Mouse (Mus musculus): Measurements from ENCODE around the gene Lcp2.

- TF ChIP-seq POLR2A (IDR thresholded peaks at IDR 0.05; ENCODE audit: borderline replicate concordance, control insufficient read depth, low read depth, low read length): no peak
- TF ChIP-seq CTCF (IDR thresholded peaks at IDR 0.05; ENCODE audit: control insufficient read depth, insufficient read depth, low read length): no peak
Observed at GRCm38 (mm10) chr11:34058960-34059359, 12.2 kb downstream of the Lcp2 start.

Data from bone marrow, adult 2 months (tissue).